Mouse (Mus musculus) gastrocnemius, postnatal 36 days (tissue): ENCODE measurements around the gene Adarb2. TPM values are rescaled to one million over a fixed set of nuclear protein-coding genes. Genes with fewer than 3 reads are reported as not detected.
A peak's percentile ranks its signal among the peaks of the same experiment; 100 is the strongest.

Source experiments
- DNase-seq, 2 experiments: peaks; one replicate each; pipeline ENCODE4 v3.0.0; 2022
- intact Hi-C: fragments of 180-260 bp; cut with DNase I; formaldehyde crosslinking; loops from one replicate; pipeline ENCODE4 v1.15.1; 2025
- total RNA-seq, 2 experiments: library from RNA; stranded (reverse); gene quantifications; 2 replicates each; pipeline ENCODE4 v1.2.3; 2021

The Adarb2 gene
- total RNA-seq, 2 experiments from 2014 or later = not detected

GRCm38 (mm10) chr13:8481347-8481746 lies 278.7 kb downstream of the Adarb2 start:
- DNase-seq = no peak
- intact Hi-C loops = no loop called here

- intact Hi-C loops = no loop called here
Observed at GRCm38 (mm10) chr13:8484592-8485272, 282.1 kb downstream of the Adarb2 start.

GRCm38 (mm10) chr13:8487756-8488434 lies 285.2 kb downstream of the Adarb2 start:
- no peak for DNase-seq
- intact Hi-C loops = no loop called here

More at GRCm38 (mm10) chr13:8484592-8485272, 282.1 kb downstream of the Adarb2 start:
- peak in 1 of 2 experiments; percentile 6 for DNase-seq

GRCm38 (mm10) chr13:8493363-8493762 lies 290.7 kb downstream of the Adarb2 start:
- intact Hi-C loops = no loop called here
- no peak for DNase-seq

- DNase-seq = no peak
- intact Hi-C loops = no loop called here
Observed at GRCm38 (mm10) chr13:8499551-8499950, 296.9 kb downstream of the Adarb2 start.

GRCm38 (mm10) chr13:8511069-8511817 lies 308.6 kb downstream of the Adarb2 start:
- intact Hi-C loops = no loop called here

GRCm38 (mm10) chr13:8515979-8516715 lies 313.5 kb downstream of the Adarb2 start:
- intact Hi-C loops = no loop called here
- DNase-seq = no peak

More at GRCm38 (mm10) chr13:8511069-8511817, 308.6 kb downstream of the Adarb2 start:
- no peak for DNase-seq

- intact Hi-C loops = no loop called here
- no peak for DNase-seq
Observed at GRCm38 (mm10) chr13:8519204-8519603, 316.5 kb downstream of the Adarb2 start.

- intact Hi-C loops = no loop called here
- DNase-seq = no peak
Observed at GRCm38 (mm10) chr13:8525748-8526631, 323.3 kb downstream of the Adarb2 start.

GRCm38 (mm10) chr13:8534265-8535113 lies 331.8 kb downstream of the Adarb2 start:
- DNase-seq = no peak
- intact Hi-C loops = no loop called here

- DNase-seq = no peak
- intact Hi-C loops = no loop called here
Observed at GRCm38 (mm10) chr13:8538481-8538880, 335.8 kb downstream of the Adarb2 start.

GRCm38 (mm10) chr13:8538896-8539295 lies 336.2 kb downstream of the Adarb2 start:
- no peak for DNase-seq
- intact Hi-C loops = no loop called here

- DNase-seq = no peak
- intact Hi-C loops = no loop called here
Observed at GRCm38 (mm10) chr13:8542684-8543083, 340.0 kb downstream of the Adarb2 start.

- intact Hi-C loops = no loop called here
- DNase-seq = no peak
Observed at GRCm38 (mm10) chr13:8552242-8552641, 349.6 kb downstream of the Adarb2 start.

GRCm38 (mm10) chr13:8557784-8558183 lies 355.1 kb downstream of the Adarb2 start:
- intact Hi-C loops = no loop called here
- no peak for DNase-seq

GRCm38 (mm10) chr13:8560485-8560884 lies 357.8 kb downstream of the Adarb2 start:
- no peak for DNase-seq
- intact Hi-C loops = no loop called here

GRCm38 (mm10) chr13:8563161-8563560 lies 360.5 kb downstream of the Adarb2 start:
- intact Hi-C loops = no loop called here
- no peak for DNase-seq

GRCm38 (mm10) chr13:8567111-8568026 lies 364.7 kb downstream of the Adarb2 start:
- DNase-seq = no peak
- intact Hi-C loops = no loop called here
